Mouse (Mus musculus) G1E (cell line): Measurements from ENCODE around the gene Vapa. TPM values are rescaled to one million over a fixed set of nuclear protein-coding genes. Genes with fewer than 3 reads are reported as not detected.
A peak's percentile ranks its signal among the peaks of the same experiment; 100 is the strongest.
"Not testable (repeated sequence)": the region's sequence is repeated elsewhere in the genome, so short reads cannot be mapped to it uniquely, and the experiment has no call there.

Experiments used
- ATAC-seq: 2 replicates; pipeline ENCODE4 v1.8.0; 2016; ENCODE audit warnings: mild to moderate bottlenecking; ENCODE audit not compliant: insufficient number of reproducible peaks, poor library complexity, low FRiP score, severe bottlenecking; ENCODE audit errors: extremely low read depth
- DNase-seq: peaks from one replicate; pipeline ENCODE4 v3.0.0; 2012; ENCODE audit warnings: low spot score
- H3K27me3 ChIP-seq: 2 replicates; pipeline ENCODE4 v1.6.1; 2012; ENCODE audit warnings: mild to moderate bottlenecking, low read length, inconsistent platforms; ENCODE audit not compliant: insufficient read depth
- H3K36me3 ChIP-seq: replicated peaks from 2 replicates; pipeline ENCODE3; 2012; ENCODE audit warnings: mild to moderate bottlenecking, inconsistent platforms
- H3K4me1 ChIP-seq: 2 replicates; pipeline ENCODE4 v1.6.1; 2012; ENCODE audit warnings: low read depth, low read length, inconsistent platforms, mixed read lengths; ENCODE audit not compliant: insufficient read depth
- H3K4me3 ChIP-seq: 2 replicates; pipeline ENCODE4 v1.5.1; 2012; ENCODE audit warnings: low read depth, mild to moderate bottlenecking, inconsistent platforms, low read length, moderate library complexity, mixed read lengths
- H3K9me3 ChIP-seq: replicated peaks from 2 replicates; pipeline ENCODE4 v1.6.1; 2012; ENCODE audit warnings: inconsistent platforms
- CTCF ChIP-seq: IDR thresholded peaks from 2 replicates; pipeline ENCODE4 v1.5.1; 2012; ENCODE audit warnings: low read depth, low read length, inconsistent platforms, mixed read lengths
- GATA1 ChIP-seq: IDR thresholded peaks from 2 replicates; pipeline ENCODE4 v1.6.1; 2012; ENCODE audit warnings: borderline replicate concordance, low read length, inconsistent platforms, mixed read lengths
- GATA2 ChIP-seq: IDR thresholded peaks from 2 replicates; pipeline ENCODE4 v1.6.1; 2012; ENCODE audit warnings: low read depth, low read length, inconsistent platforms, borderline replicate concordance
- POLR2AphosphoS5 ChIP-seq: IDR thresholded peaks from 2 replicates; pipeline ENCODE4 v1.6.1; 2012; ENCODE audit warnings: low read depth, low read length, inconsistent platforms; ENCODE audit not compliant: insufficient replicate concordance
- TAL1 ChIP-seq: conservative IDR thresholded peaks from 2 replicates; pipeline ENCODE4 v1.6.1; 2012; ENCODE audit warnings: low read depth, low read length, inconsistent platforms, mixed read lengths
- polyA plus RNA-seq: library from polyadenylated mRNA; stranded (reverse); fragments of >175 nt; gene quantifications from 2 replicates; pipeline ENCODE4 v1.2.3, GENCODE M21; 2012
- total RNA-seq, 2 experiments: library from RNA; stranded (forward) in 1 of 2; stranded (reverse) in 1 of 2; fragments of 200-1000 nt in 1 of 2; fragments of >200 nt in 1 of 2; fragmentation: Nextera tagmentation in 1 of 2; gene quantifications; 2 replicates each; pipeline ENCODE4 v1.2.3; 2014 to 2017

Gene Vapa
- total and polyA plus RNA-seq, 3 experiments = 130 to 174 (median 148) TPM

GRCm38 (mm10) chr17:65556798-65557197 lies 56.6 kb downstream of the Vapa start:
- Histone ChIP-seq H3K4me1 (peaks cover 34% of the 10 kb centered on the region), H3K36me3 (no peaks in the 10 kb centered on the region), H3K9me3 (no peaks in the 10 kb centered on the region), H3K4me3 (peak overlapping the region; percentile 48; the same call in 1 of the 2 replicates), H3K27me3 (no peaks in the 10 kb centered on the region)
- no peak for DNase-seq
- no peak for TF ChIP-seq TAL1
- no peak for TF ChIP-seq GATA2
- ATAC-seq = no peak

- no peak for TF ChIP-seq GATA2
- no peak for TF ChIP-seq TAL1
- TF ChIP-seq GATA1 = no peak
- TF ChIP-seq CTCF = no peak
- DNase-seq = no peak
- no peaks in the 10 kb centered on the region for H3K36me3 ChIP-seq
- ATAC-seq = no peak
- no peaks in the 10 kb centered on the region for H3K27me3 ChIP-seq
- no peak overlapping the region for H3K4me3 ChIP-seq
- peaks cover 15% of the 10 kb centered on the region for H3K4me1 ChIP-seq
- H3K9me3 ChIP-seq = no peaks in the 10 kb centered on the region
Observed at GRCm38 (mm10) chr17:65552426-65552997, 60.8 kb downstream of the Vapa start.

GRCm38 (mm10) chr17:65550357-65550756 lies 63.0 kb downstream of the Vapa start:
- H3K9me3 ChIP-seq = no peaks in the 10 kb centered on the region
- DNase-seq = no peak
- no peak for ATAC-seq
- TF ChIP-seq CTCF (no peak), TAL1 (no peak), GATA1 (no peak), POLR2AphosphoS5 (no peak), GATA2 (no peak)
- H3K27me3 ChIP-seq = no peaks in the 10 kb centered on the region
- no peaks in the 10 kb centered on the region for H3K36me3 ChIP-seq
- H3K4me1 ChIP-seq = no peaks in the 10 kb centered on the region
- no peak overlapping the region for H3K4me3 ChIP-seq

- Histone ChIP-seq H3K36me3 (no peaks in the 10 kb centered on the region), H3K4me3 (no peak overlapping the region), H3K27me3 (no peaks in the 10 kb centered on the region), H3K4me1 (no peaks in the 10 kb centered on the region), H3K9me3 (no peaks in the 10 kb centered on the region)
- DNase-seq (no peak), ATAC-seq (no peak)
- TF ChIP-seq GATA2 = no peak
- TF ChIP-seq CTCF = no peak
- no peak for TF ChIP-seq GATA1
- TF ChIP-seq TAL1 = no peak
- no peak for TF ChIP-seq POLR2AphosphoS5
Observed at GRCm38 (mm10) chr17:65548698-65549365, 64.5 kb downstream of the Vapa start.

GRCm38 (mm10) chr17:65546221-65546620 lies 67.1 kb downstream of the Vapa start:
- DNase-seq, H3K4me3 ChIP-seq, H3K9me3 ChIP-seq, ATAC-seq, H3K4me1 ChIP-seq, H3K27me3 ChIP-seq, H3K36me3 ChIP-seq: not testable (repeated sequence)

GRCm38 (mm10) chr17:65540441-65541272 lies 72.7 kb downstream of the Vapa start, which contains the start of gene Tmem232:
Tmem232 (minus strand) TSS chr17:65540782.
- H3K9me3 ChIP-seq = no peaks in the 10 kb centered on the region
- TF ChIP-seq POLR2AphosphoS5 (no peak), GATA1 (no peak), TAL1 (no peak), GATA2 (no peak), CTCF (peak; percentile 35; the same call in 1 of the 2 replicates)
- no peak; the same call in 1 of the 2 replicates for ATAC-seq
- no peak for DNase-seq
- peaks cover 2% of the 10 kb centered on the region; the same call in 1 of the 2 replicates for H3K27me3 ChIP-seq
- no peak within 1 kb of the TSS for H3K4me3 ChIP-seq
- H3K4me1 ChIP-seq = no peaks in the 10 kb centered on the region
- H3K36me3 ChIP-seq = no peaks in the 10 kb centered on the region
